Mouse (Mus musculus) bone marrow macrophage, adult 2 months (primary cell): ENCODE data around the gene Ier3.

Source experiments
- CTCF ChIP-seq: IDR thresholded peaks from 2 replicates; pipeline ENCODE4 v1.5.1; 2012; ENCODE audit warnings: low read depth, mild to moderate bottlenecking, low read length, moderate library complexity
- POLR2A ChIP-seq: IDR thresholded peaks from 2 replicates; pipeline ENCODE4 v1.6.1; 2012; ENCODE audit warnings: mild to moderate bottlenecking, low read depth, low read length, borderline replicate concordance

DNA sequence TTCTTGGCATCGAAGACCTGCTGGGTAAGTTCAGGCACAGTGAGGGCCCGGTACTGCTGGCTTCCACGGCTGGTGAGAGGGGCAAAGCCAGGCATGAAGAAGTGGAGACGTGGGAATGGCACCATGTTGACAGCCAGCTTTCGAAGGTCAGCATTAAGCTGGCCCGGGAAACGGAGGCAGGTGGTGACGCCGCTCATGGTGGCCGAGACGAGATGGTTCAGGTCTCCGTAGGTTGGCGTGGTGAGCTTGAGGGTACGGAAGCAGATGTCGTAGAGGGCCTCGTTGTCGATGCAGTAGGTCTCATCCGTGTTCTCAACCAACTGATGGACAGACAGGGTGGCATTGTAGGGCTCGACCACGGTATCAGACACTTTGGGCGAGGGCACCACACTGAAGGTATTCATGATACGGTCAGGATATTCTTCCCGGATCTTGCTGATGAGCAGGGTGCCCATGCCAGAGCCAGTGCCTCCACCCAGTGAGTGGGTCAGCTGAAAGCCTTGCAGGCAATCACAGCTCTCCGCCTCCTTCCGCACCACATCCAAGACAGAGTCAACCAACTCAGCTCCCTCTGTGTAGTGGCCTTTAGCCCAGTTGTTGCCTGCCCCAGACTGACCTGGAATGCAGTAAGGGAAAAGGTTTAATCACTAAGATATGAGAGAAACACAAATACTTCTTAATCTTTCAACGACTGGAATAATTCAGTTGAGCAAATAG lies 14.1 kb downstream of the Ier3 start:
- TF ChIP-seq POLR2A (no peak), CTCF (no peak)
